Mouse (Mus musculus): ENCODE results near the gene Pmpca. TPM values are rescaled to one million over a fixed set of nuclear protein-coding genes. Genes with fewer than 3 reads are reported as not detected.

Pmpca gene
- 90.0 and 91.9 TPM in 2 replicates for polyA plus RNA-seq (2015; fragmentation: Nextera tagmentation; extraction: Ambion mirVana)

GRCm38 (mm10) chr2:26389154-26389690 is at the start of gene Pmpca, which contains the start of gene Entr1:
Gene Pmpca (plus strand): TSS chr2:26389339.
Gene Entr1 (minus strand): TSS chr2:26389316.
- Histone ChIP-seq H3K4me1 (replicated peaks) (peaks cover 24% of the 10 kb centered on the region), H3K27me3 (no peaks in the 10 kb centered on the region), H3K36me3 (peaks cover 73% of the 10 kb centered on the region), H3K9ac (peak within 1 kb of the TSS; percentile 92), H3K9me3 (no peaks in the 10 kb centered on the region), H3K27ac (replicated peaks) (peak within 1 kb of the TSS; percentile 75), H3K4me2 (peak within 1 kb of the TSS; percentile 98), H3K4me3 (peak within 1 kb of the TSS; percentile 81)
- peak; percentile 94 for ATAC-seq (ENCODE audit: low FRiP score, low read depth)
- WGBS: under 1% methylated on average over 58 of the region's 60 CpGs

DNA sequence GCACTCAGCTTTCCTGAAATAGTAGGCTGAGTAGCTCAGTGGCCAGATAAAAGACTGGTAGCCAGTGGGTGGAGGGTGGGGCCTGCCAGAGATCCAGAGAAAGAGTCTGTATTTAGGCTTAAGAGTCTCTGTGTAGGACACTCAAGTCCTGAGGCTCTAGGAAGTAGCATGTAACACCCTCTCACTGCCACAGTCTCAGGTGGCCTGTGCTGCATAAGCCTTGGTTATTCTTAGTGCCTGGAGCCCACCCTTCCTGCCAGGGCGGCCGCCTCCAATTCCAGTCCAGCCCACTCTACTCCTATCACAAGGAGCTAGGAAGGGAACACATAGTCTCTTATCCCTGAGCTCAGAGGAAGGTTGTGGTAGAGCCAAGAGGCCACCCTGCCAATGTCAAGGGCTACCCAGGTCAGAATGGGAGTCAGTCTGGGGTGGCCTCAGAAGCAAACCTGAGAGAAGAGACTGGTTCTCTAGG is 47.6 kb upstream of the Pmpca start:
- H3K4me1 ChIP-seq (replicated peaks): 0 out of 2 replicates have a peak, but pooled peaks cover 3% of the 10 kb centered on the region
- no peak overlapping the region for H3K4me3 ChIP-seq
- peak overlapping the region; percentile 43; the same call in 1 of the 2 replicates for H3K27ac ChIP-seq (replicated peaks)
- WGBS: 98% methylated on average over 2 of the region's 2 CpGs
- H3K4me2 ChIP-seq: no peak overlapping the region
- peaks cover 69% of the 10 kb centered on the region for H3K36me3 ChIP-seq
- no peaks in the 10 kb centered on the region for H3K27me3 ChIP-seq
- ATAC-seq (ENCODE audit: low FRiP score, low read depth): no peak
- no peak overlapping the region for H3K9ac ChIP-seq
- no peaks in the 10 kb centered on the region for H3K9me3 ChIP-seq

DNA sequence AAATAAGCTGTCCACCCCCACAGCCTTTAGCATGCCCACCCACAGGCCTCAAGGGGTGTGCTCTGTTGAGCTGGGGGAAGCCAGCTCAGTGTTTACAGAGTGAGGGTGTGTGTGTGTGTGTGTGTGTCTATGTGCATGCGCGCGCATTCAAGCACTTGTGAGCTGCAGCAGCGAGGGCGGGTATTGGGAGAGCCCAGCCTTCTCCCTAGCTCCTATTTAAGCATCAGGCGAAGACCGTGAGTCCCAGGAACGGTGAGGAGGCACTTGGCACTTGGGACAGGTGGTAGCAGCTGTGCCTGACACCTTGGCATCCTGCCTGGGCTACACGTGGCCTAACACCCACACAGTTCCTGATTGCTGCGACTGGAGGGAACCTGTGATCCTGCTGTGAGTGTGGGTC is 47.1 kb upstream of the Pmpca start:
- Histone ChIP-seq H3K4me1 (replicated peaks) (0 out of 2 replicates have a peak, but pooled peaks cover 3% of the 10 kb centered on the region), H3K4me3 (no peak overlapping the region), H3K9me3 (no peaks in the 10 kb centered on the region), H3K27ac (replicated peaks) (peak overlapping the region; percentile 43; the same call in 1 of the 2 replicates), H3K9ac (no peak overlapping the region), H3K4me2 (no peak overlapping the region), H3K27me3 (no peaks in the 10 kb centered on the region), H3K36me3 (peaks cover 74% of the 10 kb centered on the region)
- 74% methylated on average over 10 of the region's 10 CpGs for WGBS
- peak; percentile 36; the same call in 1 of the 2 replicates for ATAC-seq (ENCODE audit: low FRiP score, low read depth)

DNA sequence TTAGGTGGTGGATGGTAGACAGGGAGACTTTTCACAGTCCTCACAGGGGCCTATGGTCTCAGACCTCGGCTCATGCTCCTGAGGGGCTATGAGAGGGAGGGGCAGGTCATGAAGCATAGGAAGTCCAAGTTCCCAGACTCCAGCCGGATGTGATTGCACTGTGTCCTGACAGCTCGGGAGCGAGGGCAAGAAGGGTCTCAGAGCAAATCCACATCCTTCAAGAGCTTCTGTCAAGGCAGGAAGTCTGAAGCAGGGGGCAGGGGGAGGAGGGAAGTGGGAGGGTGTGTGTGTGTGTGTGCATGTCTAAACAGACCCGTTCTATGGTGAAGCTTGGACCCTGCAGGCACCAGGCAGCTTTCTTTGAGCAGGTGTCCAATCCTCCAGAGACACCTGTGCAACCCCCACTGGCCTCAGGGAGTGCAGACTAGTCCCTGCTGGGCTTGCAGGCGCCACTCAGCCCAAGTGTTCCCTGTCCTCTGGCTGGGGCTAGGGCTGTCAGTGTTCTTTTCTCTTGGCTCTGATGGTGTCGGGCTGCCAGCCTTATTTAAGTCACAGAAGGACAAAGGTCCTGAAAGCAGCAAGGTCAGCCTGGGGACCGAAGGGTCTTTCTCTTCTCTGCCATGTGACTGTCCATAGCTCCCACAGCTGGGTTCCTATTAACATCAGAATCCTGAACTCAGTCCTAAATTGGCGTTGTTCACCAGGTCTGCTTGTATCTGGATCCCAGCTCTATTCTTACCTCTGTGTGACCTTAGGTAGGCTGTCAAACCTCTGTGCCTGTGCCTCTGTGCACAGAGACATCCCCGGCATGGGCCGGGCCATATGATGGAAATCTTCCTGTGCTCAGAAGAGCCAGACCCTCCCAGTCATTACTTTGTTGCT is 46.3 kb upstream of the Pmpca start:
- Histone ChIP-seq H3K36me3 (peaks cover 81% of the 10 kb centered on the region), H3K4me1 (replicated peaks) (0 out of 2 replicates have a peak, but pooled peaks cover 3% of the 10 kb centered on the region), H3K9me3 (no peaks in the 10 kb centered on the region), H3K9ac (no peak overlapping the region), H3K4me2 (no peak overlapping the region), H3K27ac (replicated peaks) (0 out of 2 replicates have a peak overlapping the region, but pooled peaks have one; percentile 43), H3K4me3 (no peak overlapping the region), H3K27me3 (no peaks in the 10 kb centered on the region)
- 74% methylated on average over 11 of the region's 11 CpGs for WGBS
- no peak for ATAC-seq (ENCODE audit: low FRiP score, low read depth)

- Histone ChIP-seq H3K9me3 (no peaks in the 10 kb centered on the region), H3K9ac (no peak overlapping the region), H3K4me3 (no peak overlapping the region), H3K4me1 (replicated peaks) (peaks cover 23% of the 10 kb centered on the region), H3K4me2 (no peak overlapping the region), H3K36me3 (peaks cover 47% of the 10 kb centered on the region), H3K27me3 (no peaks in the 10 kb centered on the region), H3K27ac (replicated peaks) (0 out of 2 replicates have a peak overlapping the region, but pooled peaks have one; percentile 47)
- no peak for ATAC-seq (ENCODE audit: low FRiP score, low read depth)
- WGBS: 73% methylated on average over 6 of the region's 6 CpGs
Measured at GRCm38 (mm10) chr2:26348241-26348640, 40.9 kb upstream of the Pmpca start.

GRCm38 (mm10) chr2:26351358-26352290 is 37.5 kb upstream of the Pmpca start, which contains the start of gene Dnlz:
Gene Dnlz (minus strand): TSS chr2:26352110.
- Histone ChIP-seq H3K4me1 (replicated peaks) (peaks cover 30% of the 10 kb centered on the region), H3K36me3 (peaks cover 24% of the 10 kb centered on the region), H3K27me3 (no peaks in the 10 kb centered on the region), H3K9ac (peak within 1 kb of the TSS; percentile 97), H3K9me3 (no peaks in the 10 kb centered on the region), H3K4me2 (peak within 1 kb of the TSS; percentile 85), H3K27ac (replicated peaks) (peak within 1 kb of the TSS; percentile 88), H3K4me3 (peak within 1 kb of the TSS; percentile 78)
- 3% methylated on average over 62 of the region's 62 CpGs for WGBS
- peak; percentile 85 for ATAC-seq (ENCODE audit: low FRiP score, low read depth)

GRCm38 (mm10) chr2:26352291-26352910 is 36.7 kb upstream of the Pmpca start:
- Histone ChIP-seq H3K27ac (replicated peaks) (peak overlapping the region; percentile 88), H3K36me3 (peaks cover 16% of the 10 kb centered on the region), H3K9me3 (no peaks in the 10 kb centered on the region), H3K4me2 (peak overlapping the region; percentile 85), H3K4me3 (peak overlapping the region; percentile 78), H3K27me3 (no peaks in the 10 kb centered on the region), H3K9ac (peak overlapping the region; percentile 97), H3K4me1 (replicated peaks) (peaks cover 30% of the 10 kb centered on the region)
- WGBS: 3% methylated on average over 36 of the region's 36 CpGs
- peak; percentile 42; the same call in 1 of the 2 replicates for ATAC-seq (ENCODE audit: low FRiP score, low read depth)

GRCm38 (mm10) chr2:26353066-26353980 is 35.8 kb upstream of the Pmpca start:
- H3K4me1 ChIP-seq (replicated peaks): peaks cover 30% of the 10 kb centered on the region
- 0 out of 2 replicates have a peak overlapping the region, but pooled peaks have one; percentile 88 for H3K27ac ChIP-seq (replicated peaks)
- 85% methylated on average over 11 of the region's 11 CpGs for WGBS
- no peaks in the 10 kb centered on the region for H3K27me3 ChIP-seq
- H3K36me3 ChIP-seq: 0 out of 2 replicates have a peak, but pooled peaks cover 12% of the 10 kb centered on the region
- peak overlapping the region; percentile 78 for H3K4me3 ChIP-seq
- H3K9me3 ChIP-seq: no peaks in the 10 kb centered on the region
- H3K4me2 ChIP-seq: peak overlapping the region; percentile 85
- ATAC-seq (ENCODE audit: low FRiP score, low read depth): no peak
- peak overlapping the region; percentile 97 for H3K9ac ChIP-seq

DNA sequence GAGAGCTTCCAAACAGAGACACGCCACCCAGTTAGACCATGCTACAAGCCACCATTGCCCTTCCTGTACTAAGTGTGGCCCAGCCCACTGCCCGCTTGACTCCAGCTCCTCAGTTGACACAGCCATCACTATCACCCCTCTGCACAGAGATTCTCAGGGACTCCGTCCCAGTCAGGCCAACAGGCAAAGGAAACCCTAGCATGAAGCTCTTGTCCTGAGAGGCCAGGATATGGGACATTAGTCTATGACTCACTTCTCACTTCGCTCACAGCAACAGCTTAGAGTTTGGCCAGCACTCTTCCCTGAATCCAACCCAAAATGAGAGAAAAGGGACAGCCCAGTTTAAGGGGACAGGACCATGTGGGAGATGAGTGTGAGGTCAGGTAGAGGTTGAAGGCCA is 34.7 kb upstream of the Pmpca start:
- ATAC-seq (ENCODE audit: low FRiP score, low read depth): no peak
- over 99% methylated on average over 4 of the region's 4 CpGs for WGBS
- 0 out of 2 replicates have a peak, but pooled peaks cover 6% of the 10 kb centered on the region for H3K36me3 ChIP-seq
- H3K4me2 ChIP-seq: no peak overlapping the region
- H3K9ac ChIP-seq: no peak overlapping the region
- H3K27ac ChIP-seq (replicated peaks): no peak overlapping the region
- no peaks in the 10 kb centered on the region for H3K9me3 ChIP-seq
- H3K4me3 ChIP-seq: no peak overlapping the region
- H3K4me1 ChIP-seq (replicated peaks): peaks cover 30% of the 10 kb centered on the region
- H3K27me3 ChIP-seq: no peaks in the 10 kb centered on the region

- H3K27ac ChIP-seq (replicated peaks): no peak overlapping the region
- no peak overlapping the region for H3K4me2 ChIP-seq
- ATAC-seq (ENCODE audit: low FRiP score, low read depth): no peak
- H3K9me3 ChIP-seq: no peaks in the 10 kb centered on the region
- WGBS: 91% methylated on average over 4 of the region's 4 CpGs
- H3K4me3 ChIP-seq: no peak overlapping the region
- H3K27me3 ChIP-seq: no peaks in the 10 kb centered on the region
- peaks cover 17% of the 10 kb centered on the region for H3K4me1 ChIP-seq (replicated peaks)
- no peak overlapping the region for H3K9ac ChIP-seq
- no peaks in the 10 kb centered on the region for H3K36me3 ChIP-seq
Measured at GRCm38 (mm10) chr2:26356231-26356630, 32.9 kb upstream of the Pmpca start.

All from hindbrain, embryonic 15.5 days (tissue).